Mouse (Mus musculus): ENCODE data around the gene Pigk.

GRCm38 (mm10) chr3:152920365-152920764 is 206.5 kb downstream of the Pigk start:
- TF ChIP-seq MAFK (IDR thresholded peaks at IDR 0.05; ENCODE audit: insufficient read depth, low read depth, low read length): no peak
- TF ChIP-seq HCFC1 (IDR thresholded peaks at IDR 0.05; ENCODE audit: borderline replicate concordance, insufficient read depth, low read length): no peak
- no peak for TF ChIP-seq ZC3H11A (IDR thresholded peaks at IDR 0.05; ENCODE audit: borderline replicate concordance, low read depth, low read length)
- no peak for TF ChIP-seq ZNF384 (IDR thresholded peaks at IDR 0.05; ENCODE audit: low read depth, low read length)
- TF ChIP-seq CHD2 (IDR thresholded peaks at IDR 0.05; ENCODE audit: low read depth, low read length): no peak

Data from ES-E14 (cell line).